Mouse (Mus musculus) frontal cortex, postnatal 25 days (tissue): Measurements from ENCODE around the gene Zfp710.

ENCODE experiments used
- DNase-seq, 2 experiments: peaks; one replicate each; pipeline ENCODE4 v3.0.0; 2022; ENCODE audit warnings: low spot score in 2 of 2

The Zfp710 gene

DNA sequence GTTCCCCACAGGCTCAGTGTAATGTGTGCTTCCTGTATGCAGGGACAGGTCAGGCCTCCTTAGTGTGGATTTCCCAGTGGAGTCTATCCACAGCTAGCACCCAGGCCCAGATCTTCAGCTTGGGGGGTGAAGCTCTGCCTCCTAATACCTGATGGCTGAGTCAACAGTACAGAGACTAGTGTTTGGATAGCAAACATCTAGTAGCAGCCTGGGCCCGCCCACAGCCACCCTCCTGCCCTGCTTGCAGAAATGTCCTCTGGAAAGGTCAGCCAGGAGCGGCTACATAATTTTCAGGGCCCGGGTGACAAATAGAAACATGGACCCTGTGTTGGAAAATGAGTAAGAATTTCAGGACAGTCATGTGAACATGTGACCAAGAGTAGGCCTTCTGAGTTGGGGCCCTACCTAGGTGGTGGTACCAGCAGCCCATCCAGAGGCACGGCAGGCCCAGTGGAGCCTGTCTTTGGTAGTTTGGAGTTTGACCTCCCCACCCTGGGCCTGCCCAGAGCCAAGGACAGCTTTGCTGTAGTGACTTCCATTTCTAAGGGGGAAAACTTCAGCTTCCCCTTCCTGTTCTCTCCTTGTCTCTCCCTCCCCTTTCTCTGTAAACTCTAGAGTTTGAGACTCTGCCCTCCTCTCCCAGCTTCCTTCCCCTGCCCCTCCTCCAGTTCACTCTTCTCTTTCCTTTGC is 32.5 kb downstream of the Zfp710 start:
- no peak for DNase-seq

DNA sequence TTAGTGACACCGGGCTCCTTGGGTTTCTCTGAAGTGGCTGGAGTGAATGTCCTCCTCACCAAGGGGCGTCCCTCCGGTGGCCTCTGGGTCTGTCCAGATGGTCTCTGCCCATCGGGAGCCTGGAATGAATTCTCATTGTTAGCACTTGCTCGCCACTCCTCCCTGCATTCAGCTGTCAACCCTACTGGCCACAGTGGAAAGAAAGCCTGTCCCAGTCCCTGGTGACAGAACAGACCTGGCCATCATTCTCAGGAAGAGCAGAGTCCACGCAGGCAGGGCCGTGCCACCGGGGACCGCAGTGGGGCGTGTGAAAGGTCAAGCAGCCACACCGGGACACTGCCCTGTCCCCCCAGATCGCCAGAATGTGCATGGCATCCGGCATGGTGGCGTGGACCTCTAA is 33.2 kb downstream of the Zfp710 start:
- no peak for DNase-seq

- no peak for DNase-seq
Observed at GRCm38 (mm10) chr7:80058405-80059063, 33.9 kb downstream of the Zfp710 start.

DNA sequence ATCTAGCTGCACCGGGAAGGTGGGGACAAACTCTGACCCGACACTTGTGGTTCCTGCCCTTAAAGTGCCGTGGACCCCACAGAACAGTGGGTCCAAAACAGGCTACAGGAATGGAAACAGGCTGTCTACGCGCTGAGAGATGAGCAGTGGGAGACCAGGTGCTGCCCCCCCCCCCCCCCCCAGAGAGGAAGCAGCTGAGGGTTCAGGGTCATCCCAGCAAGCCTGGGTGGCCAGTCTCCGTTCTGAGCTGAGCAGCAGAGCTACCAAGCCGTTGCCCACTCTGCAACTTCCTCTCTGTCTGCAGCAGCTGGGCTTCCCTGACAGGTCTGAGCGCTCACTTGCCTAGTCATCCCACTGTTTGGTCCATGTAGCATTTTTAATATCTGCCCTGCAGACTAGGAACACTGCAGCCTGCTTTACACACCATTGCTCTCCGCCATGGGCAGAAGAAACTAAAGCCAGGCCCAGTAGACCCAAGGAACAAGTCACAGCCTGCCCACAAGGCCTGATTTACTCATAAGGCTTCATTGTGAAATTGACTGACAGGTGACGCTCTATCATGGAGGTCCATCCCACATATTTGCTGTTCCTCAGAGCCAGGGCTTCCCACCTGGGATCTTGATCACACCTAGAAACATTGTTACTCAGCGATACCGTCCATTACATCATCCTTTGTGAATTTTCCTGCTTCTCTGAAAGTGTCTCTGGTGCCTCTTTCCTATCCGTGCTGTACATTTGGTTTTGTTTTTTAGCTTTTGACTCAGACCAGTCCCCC is 34.6 kb downstream of the Zfp710 start:
- DNase-seq = no peak

DNA sequence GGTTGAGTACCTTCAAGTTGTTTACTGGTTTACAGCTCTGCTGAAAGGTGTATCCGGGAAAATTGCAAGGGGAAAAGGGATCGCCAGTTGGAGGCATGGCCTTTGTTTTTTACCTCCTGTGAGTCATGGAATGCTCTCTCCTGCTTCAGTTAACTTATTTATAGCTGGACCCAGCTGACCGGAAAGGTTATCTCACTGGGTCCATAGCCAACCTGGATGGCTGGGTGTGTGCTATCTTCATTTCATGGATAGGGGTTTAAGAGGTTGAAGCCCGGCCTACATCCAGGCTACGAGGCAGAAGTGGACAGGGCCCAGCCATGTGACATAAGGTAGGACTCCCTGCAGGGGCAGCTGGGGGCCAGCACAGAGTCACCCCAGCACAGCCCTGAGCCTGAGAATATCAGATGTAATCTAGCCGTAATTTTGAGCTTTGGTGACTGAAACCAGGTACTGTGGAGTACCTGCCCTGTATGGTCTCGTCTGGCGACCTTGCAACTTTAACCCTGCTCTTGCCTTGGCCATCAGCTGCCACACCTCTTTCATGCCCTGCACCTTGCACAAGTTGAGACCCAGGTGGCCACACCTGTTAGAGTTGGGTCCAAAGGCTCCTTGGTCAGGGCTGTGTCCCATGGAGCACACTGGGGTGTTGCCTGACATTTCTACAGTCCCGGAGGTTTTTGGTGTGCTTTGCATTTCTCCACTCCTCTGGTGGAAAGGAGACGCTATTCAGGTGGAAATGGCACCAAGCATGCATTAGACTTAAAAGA is 35.6 kb downstream of the Zfp710 start:
- DNase-seq = no peak

DNA sequence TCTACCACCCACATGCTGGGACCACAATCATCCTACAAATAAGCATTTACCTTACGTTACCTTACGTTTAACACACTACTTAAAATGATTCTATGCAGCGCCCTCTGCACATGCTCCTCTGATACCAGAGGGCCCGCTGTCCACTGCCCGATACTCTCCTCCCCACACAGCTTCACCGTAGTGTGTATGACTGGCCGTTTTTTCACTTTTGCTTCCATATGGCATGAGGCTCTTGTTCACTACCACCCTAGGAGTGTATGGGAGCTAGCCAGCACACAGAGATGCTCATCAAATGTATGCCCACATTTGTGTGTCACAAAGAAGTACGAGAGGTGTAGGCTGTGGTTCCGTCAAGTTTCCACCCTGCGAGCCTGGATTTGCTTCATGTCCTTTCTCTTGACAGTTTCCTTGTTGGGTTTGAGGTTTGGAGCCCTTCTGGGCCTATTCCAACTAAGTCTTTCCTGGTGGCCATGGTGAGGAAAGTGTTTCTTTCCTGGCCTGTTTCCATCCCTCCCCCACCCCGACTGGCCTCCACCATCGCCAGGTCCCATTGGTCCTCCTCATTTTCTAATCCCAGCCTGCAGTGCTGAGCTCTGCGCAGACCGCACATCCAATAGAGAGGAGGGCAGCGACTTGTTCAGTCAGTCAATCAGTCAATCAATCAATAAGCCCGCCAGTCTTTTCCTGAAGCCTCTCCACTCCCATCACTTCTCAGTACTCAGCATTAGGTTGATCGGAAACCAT is 37.6 kb downstream of the Zfp710 start:
- DNase-seq = no peak

- DNase-seq = no peak
Observed at GRCm38 (mm10) chr7:80063244-80063643, 38.6 kb downstream of the Zfp710 start.

- DNase-seq = no peak
Observed at GRCm38 (mm10) chr7:80063902-80064736, 39.5 kb downstream of the Zfp710 start.

DNA sequence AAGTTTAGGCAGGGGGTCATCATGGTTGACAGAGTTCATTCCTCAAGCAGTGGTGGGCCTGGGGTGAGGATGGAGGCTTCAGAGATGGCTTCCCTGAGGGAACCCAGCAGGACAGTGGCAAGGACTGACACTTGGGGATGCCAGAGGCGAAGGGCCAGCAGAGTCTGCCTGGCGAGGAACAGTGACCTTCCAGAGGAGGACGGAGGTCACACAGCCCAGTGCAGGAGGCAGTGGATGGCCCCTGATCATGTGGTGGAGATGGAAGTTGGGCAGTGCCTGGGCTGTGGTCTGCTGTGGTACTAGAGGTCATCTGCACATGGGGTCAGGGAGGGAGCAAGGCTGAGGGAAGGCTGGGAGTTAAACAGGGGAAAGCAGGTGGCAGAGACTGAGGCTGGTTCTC is 40.6 kb downstream of the Zfp710 start:
- DNase-seq = no peak

- DNase-seq = no peak
Observed at GRCm38 (mm10) chr7:80066675-80067455, 42.3 kb downstream of the Zfp710 start.

GRCm38 (mm10) chr7:80068341-80068740 is 43.7 kb downstream of the Zfp710 start:
- no peak for DNase-seq

DNA sequence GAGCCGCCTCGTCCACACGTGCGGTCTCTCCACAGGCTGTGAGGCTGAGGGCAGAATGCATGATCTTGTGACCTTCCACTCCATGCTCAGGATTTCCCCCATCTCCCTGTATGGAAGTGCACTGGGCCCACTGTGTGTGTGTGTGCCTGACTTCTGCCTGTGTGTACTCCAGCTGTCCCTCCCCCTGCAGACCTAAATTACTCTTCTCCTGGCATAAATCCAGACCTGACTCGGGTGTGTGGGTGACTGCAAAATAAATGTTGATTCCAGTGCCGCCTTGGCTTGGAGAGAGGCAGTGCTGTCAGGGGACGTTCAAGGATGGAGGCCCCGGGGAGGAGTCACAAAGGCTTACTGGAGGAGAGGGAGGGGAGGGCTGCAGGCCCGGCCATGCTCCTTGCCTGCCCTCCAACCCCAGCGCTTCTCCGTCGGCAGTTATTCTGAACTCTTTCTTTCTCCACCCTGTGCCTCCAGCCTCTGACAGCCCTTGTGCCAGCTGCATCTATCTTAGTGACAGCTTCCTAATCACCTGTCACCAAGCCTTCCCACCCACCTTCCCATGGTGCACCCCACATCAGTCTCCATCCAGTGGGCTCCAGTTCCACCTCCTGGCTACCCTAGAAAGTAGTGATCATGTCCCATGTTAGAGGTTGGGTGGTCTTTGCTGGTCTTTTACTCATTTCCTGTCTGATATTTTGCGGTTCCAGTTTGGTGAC is 45.2 kb downstream of the Zfp710 start:
- no peak for DNase-seq

DNA sequence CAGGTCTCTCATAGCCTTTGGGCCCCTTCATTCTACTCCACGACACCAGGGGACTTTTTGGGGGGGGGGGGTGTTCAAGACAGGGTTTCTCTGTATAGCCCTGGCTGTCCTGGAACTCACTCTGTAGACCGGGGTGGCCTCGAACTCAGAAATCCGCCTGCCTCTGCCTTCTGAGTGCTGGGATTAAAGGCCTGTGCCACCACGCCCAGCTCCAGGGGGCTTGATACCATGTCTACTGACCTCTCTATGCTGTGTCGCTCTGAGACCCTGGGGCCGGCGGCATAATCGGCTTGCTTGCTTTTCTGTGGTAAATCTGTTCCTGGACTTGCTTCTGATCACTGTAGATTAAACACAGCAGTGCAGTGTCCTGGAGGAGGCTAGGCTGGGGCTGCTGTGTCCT is 46.6 kb downstream of the Zfp710 start:
- no peak for DNase-seq

DNA sequence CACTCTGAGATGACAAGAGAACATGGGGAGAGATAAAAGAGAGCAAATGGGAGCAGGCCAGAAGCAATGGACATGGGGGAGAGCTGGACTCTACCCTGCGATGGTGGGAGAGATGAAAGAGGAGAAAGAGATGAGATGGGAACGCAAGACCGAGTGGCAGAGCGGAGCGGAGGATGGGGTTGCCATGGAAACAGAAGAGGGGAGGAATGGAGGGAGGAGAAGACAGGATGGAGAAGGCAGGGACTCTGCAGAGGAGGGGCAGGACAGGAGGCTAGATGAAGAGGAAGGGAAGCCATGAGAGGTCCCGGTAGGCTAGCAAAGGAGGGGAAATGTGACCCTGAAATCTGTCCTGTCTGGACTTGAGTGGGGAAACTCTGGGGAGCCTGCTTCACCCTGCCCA is 47.7 kb downstream of the Zfp710 start:
- no peak for DNase-seq

DNA sequence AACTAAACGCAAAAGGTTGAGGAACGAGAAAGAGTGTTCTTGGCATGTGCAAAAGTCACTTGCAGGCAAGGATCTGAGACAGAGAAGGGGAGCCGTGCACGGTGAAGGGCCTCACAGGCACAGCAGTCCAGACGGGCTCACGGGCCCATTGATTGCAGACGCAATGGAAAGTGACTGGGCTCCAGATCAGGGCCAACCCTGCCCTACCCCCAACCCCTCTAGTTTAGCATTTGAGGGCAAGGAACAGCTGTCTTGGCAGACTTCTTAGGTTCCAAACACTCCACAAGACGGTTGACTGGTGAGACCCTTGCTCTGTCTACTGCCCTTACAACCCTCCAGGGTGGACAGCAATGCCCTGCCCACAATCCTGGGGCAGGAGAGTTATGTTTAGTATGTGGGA is 48.9 kb downstream of the Zfp710 start:
- no peak for DNase-seq

- DNase-seq = no peak
Observed at GRCm38 (mm10) chr7:80074921-80075441, 50.4 kb downstream of the Zfp710 start.

GRCm38 (mm10) chr7:80075946-80076583 is 51.5 kb downstream of the Zfp710 start:
- DNase-seq = no peak

- no peak for DNase-seq
Observed at GRCm38 (mm10) chr7:80076961-80077716, 52.5 kb downstream of the Zfp710 start.
